Mouse (Mus musculus): ENCODE measurements around the gene Nat8f1.
A peak's percentile ranks its signal among the peaks of the same experiment; 100 is the strongest.
"Not testable (repeated sequence)": the region's sequence is repeated elsewhere in the genome, so short reads cannot be mapped to it uniquely, and the experiment has no call there.

Gene Nat8f1

GRCm38 (mm10) chr6:85906911-85907351 is 8.6 kb downstream of the Nat8f1 start:
- peak; percentile 12 to 23 for DNase-seq

GRCm38 (mm10) chr6:85904642-85905061 is 10.8 kb downstream of the Nat8f1 start, which contains the start of gene Nat8f4:
Gene Nat8f4 (minus strand): TSS chr6:85904884.
- peak; percentile 90 for DNase-seq

- no peak for DNase-seq
These were observed 13.2 kb downstream of the Nat8f1 start for GRCm38 (mm10) chr6:85902303-85902702.

- DNase-seq, result not testable (repeated sequence)
These were observed 16.7 kb downstream of the Nat8f1 start for GRCm38 (mm10) chr6:85898596-85899475.

GRCm38 (mm10) chr6:85895061-85895648 is 20.3 kb downstream of the Nat8f1 start:
- peak; percentile 35 to 54 for DNase-seq

- DNase-seq, result no peak
These were observed 26.5 kb downstream of the Nat8f1 start for GRCm38 (mm10) chr6:85888961-85889360.

- DNase-seq, result no peak
These were observed 31.2 kb downstream of the Nat8f1 start for GRCm38 (mm10) chr6:85884311-85884710.

- DNase-seq, result not testable (repeated sequence)
These were observed 32.2 kb downstream of the Nat8f1 start for GRCm38 (mm10) chr6:85883246-85883645.

- DNase-seq, result not testable (repeated sequence)
These were observed 46.5 kb downstream of the Nat8f1 start, which contains the start of gene Nat8f2 for GRCm38 (mm10) chr6:85869006-85869405. Gene Nat8f2 (minus strand): TSS chr6:85869158.

- no peak for DNase-seq
These were observed 47.5 kb downstream of the Nat8f1 start for GRCm38 (mm10) chr6:85867726-85868690.

GRCm38 (mm10) chr6:85866995-85867394 is 48.5 kb downstream of the Nat8f1 start:
- DNase-seq, result not testable (repeated sequence)

- DNase-seq, result not testable (repeated sequence)
These were observed 49.3 kb downstream of the Nat8f1 start for GRCm38 (mm10) chr6:85866166-85866565.

- peak; percentile 27 to 42 for DNase-seq
These were observed 50.4 kb downstream of the Nat8f1 start for GRCm38 (mm10) chr6:85864900-85865639.

GRCm38 (mm10) chr6:85863840-85864239 is 51.6 kb downstream of the Nat8f1 start:
- no peak for DNase-seq

- DNase-seq, result no peak
These were observed 52.4 kb downstream of the Nat8f1 start for GRCm38 (mm10) chr6:85863136-85863535.

- DNase-seq, result no peak
These were observed 52.9 kb downstream of the Nat8f1 start for GRCm38 (mm10) chr6:85862565-85862964.

- DNase-seq, result no peak
These were observed 54.2 kb downstream of the Nat8f1 start for GRCm38 (mm10) chr6:85861247-85861646.
